Mouse (Mus musculus) hindbrain, embryonic 16.5 days (tissue): ENCODE measurements at regions not wholly inside any gene's neighbourhood (a gene's known extent, or its start where the extent isn't known, plus 50 kb on each side); places are given as distances from the start of the nearest gene placed in this dataset.
A peak's percentile ranks its signal among the peaks of the same experiment; 100 is the strongest.

ENCODE experiments used
- ATAC-seq: fragments of 200-750 bp; cut with Nextera tagmentation; 2 replicates; pipeline ENCODE4 v1.8.0; 2017; ENCODE audit warnings: moderate TSS enrichment, moderate library complexity
- H3K27ac ChIP-seq: fragments of 300-500 bp; sonication (generic); 2 replicates; pipeline ENCODE4 v1.5.1; 2014; ENCODE audit warnings: low read depth, mild to moderate bottlenecking, control low read depth, low read length, moderate library complexity
- H3K27me3 ChIP-seq: fragments of 300-500 bp; sonication (generic); replicated peaks from 2 replicates; pipeline ENCODE4 v1.6.1; 2014; ENCODE audit warnings: low read length; ENCODE audit not compliant: control insufficient read depth, insufficient read depth
- H3K36me3 ChIP-seq: fragments of 300-500 bp; sonication (generic); 2 replicates; pipeline ENCODE4 v1.6.1; 2014; ENCODE audit warnings: mild to moderate bottlenecking, low read length, moderate library complexity, mixed read lengths; ENCODE audit not compliant: control insufficient read depth, insufficient read depth
- H3K4me1 ChIP-seq: fragments of 300-500 bp; sonication (generic); 2 replicates; pipeline ENCODE4 v1.6.1; 2014; ENCODE audit warnings: low read depth, low read length; ENCODE audit not compliant: control insufficient read depth, insufficient read depth
- H3K4me2 ChIP-seq: fragments of 300-500 bp; sonication (generic); 2 replicates; pipeline ENCODE4 v1.6.1; 2014; ENCODE audit warnings: mild to moderate bottlenecking, low read length, control low read depth, moderate library complexity
- H3K4me3 ChIP-seq: fragments of 300-500 bp; sonication (generic); 2 replicates; pipeline ENCODE4 v1.5.1; 2014; ENCODE audit warnings: mild to moderate bottlenecking, low read length, control low read depth, moderate library complexity
- H3K9ac ChIP-seq: fragments of 300-500 bp; sonication (generic); 2 replicates; pipeline ENCODE4 v1.6.1; 2014; ENCODE audit warnings: low read depth, mild to moderate bottlenecking, control low read depth, low read length, moderate library complexity
- H3K9me3 ChIP-seq: fragments of 300-500 bp; sonication (generic); 2 replicates; pipeline ENCODE4 v1.6.1; 2014; ENCODE audit warnings: mild to moderate bottlenecking, low read length, moderate library complexity; ENCODE audit not compliant: control insufficient read depth
- WGBS: fragments of 180-500 bp; shearing (Covaris S2); extraction: QIAGEN DNeasy Blood & Tissue Kit; methylation state at CpG from one replicate; pipeline ENCODE4 v1.1.7; 2014; 5-methylcytosine and 5-hydroxymethylcytosine counted together

- WGBS: 84% methylated on average over 3 of the region's 3 CpGs
- H3K4me2 ChIP-seq: no peak overlapping the region
- H3K27ac ChIP-seq: no peak overlapping the region
- H3K9ac ChIP-seq: no peak overlapping the region
- no peaks in the 10 kb centered on the region for H3K27me3 ChIP-seq
- H3K4me3 ChIP-seq: no peak overlapping the region
- no peaks in the 10 kb centered on the region for H3K4me1 ChIP-seq
- H3K9me3 ChIP-seq: no peaks in the 10 kb centered on the region
- H3K36me3 ChIP-seq: no peaks in the 10 kb centered on the region
- no peak for ATAC-seq
These were observed 132.3 kb upstream of the Foxq1 start for GRCm38 (mm10) chr13:31423599-31423998.

DNA sequence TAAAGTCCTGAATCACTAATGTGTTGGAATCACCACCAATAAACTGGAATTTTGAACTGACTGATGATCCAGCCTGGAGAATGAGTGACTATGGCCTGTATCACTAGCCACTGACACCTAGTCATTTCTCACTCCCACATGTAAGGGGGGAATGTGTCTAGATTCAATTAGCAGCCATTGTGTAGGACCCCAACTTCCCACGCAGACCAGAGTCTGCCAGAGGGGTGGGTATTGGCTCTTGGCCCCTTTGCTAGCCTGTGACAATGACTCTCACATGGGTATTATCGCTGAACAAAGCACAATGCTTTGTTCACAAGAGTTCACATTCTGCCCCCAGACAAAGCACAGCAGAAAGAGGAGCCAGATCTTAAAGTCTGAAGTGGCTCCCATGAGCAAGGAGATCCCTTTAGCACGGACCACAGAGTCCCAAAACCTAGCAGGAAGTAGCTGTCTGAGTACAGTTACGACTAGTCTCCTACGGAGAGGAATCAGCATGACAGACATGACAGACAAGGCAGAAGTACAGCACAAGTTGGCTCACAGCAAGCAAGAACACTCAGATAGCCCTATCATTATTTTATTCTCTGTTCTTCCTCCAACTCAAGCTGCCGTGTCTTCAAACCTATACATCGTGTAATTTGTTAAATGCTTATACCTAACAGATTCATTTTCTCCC, 130.0 kb upstream of the Foxq1 start:
- no peaks in the 10 kb centered on the region for H3K36me3 ChIP-seq
- ATAC-seq: no peak

GRCm38 (mm10) chr13:31436434-31436833, 119.5 kb upstream of the Foxq1 start:
- no peaks in the 10 kb centered on the region for H3K4me1 ChIP-seq

More for the DNA sequence above, 130.0 kb upstream of the Foxq1 start:
- no peaks in the 10 kb centered on the region for H3K27me3 ChIP-seq
- H3K9me3 ChIP-seq: no peaks in the 10 kb centered on the region
- no peak overlapping the region for H3K9ac ChIP-seq
- H3K27ac ChIP-seq: no peak overlapping the region
- no peak overlapping the region for H3K4me3 ChIP-seq
- H3K4me2 ChIP-seq: no peak overlapping the region
- 39% methylated on average over 7 of the region's 7 CpGs for WGBS
- H3K4me1 ChIP-seq: no peaks in the 10 kb centered on the region

GRCm38 (mm10) chr13:31439761-31440627, 115.9 kb upstream of the Foxq1 start:
- H3K9me3 ChIP-seq: no peaks in the 10 kb centered on the region
- no peak overlapping the region for H3K4me3 ChIP-seq
- no peaks in the 10 kb centered on the region for H3K4me1 ChIP-seq
- peak; percentile 81 for ATAC-seq
- no peaks in the 10 kb centered on the region for H3K27me3 ChIP-seq
- no peak overlapping the region for H3K4me2 ChIP-seq
- H3K27ac ChIP-seq: no peak overlapping the region
- H3K36me3 ChIP-seq: no peaks in the 10 kb centered on the region
- WGBS: 57% methylated on average over 9 of the region's 9 CpGs
- H3K9ac ChIP-seq: no peak overlapping the region

More at GRCm38 (mm10) chr13:31436434-31436833, 119.5 kb upstream of the Foxq1 start:
- H3K4me2 ChIP-seq: no peak overlapping the region
- no peaks in the 10 kb centered on the region for H3K9me3 ChIP-seq
- ATAC-seq: no peak
- H3K36me3 ChIP-seq: no peaks in the 10 kb centered on the region
- H3K27ac ChIP-seq: no peak overlapping the region
- WGBS: 90% methylated on average over 7 of the region's 7 CpGs
- H3K27me3 ChIP-seq: no peaks in the 10 kb centered on the region
- no peak overlapping the region for H3K4me3 ChIP-seq
- no peak overlapping the region for H3K9ac ChIP-seq

GRCm38 (mm10) chr13:31458883-31459282, 97.1 kb upstream of the Foxq1 start:
- no peak overlapping the region for H3K9ac ChIP-seq

GRCm38 (mm10) chr13:31465141-31465540, 90.8 kb upstream of the Foxq1 start:
- ATAC-seq: no peak
- Histone ChIP-seq H3K4me3 (no peak overlapping the region), H3K9me3 (no peaks in the 10 kb centered on the region), H3K36me3 (no peaks in the 10 kb centered on the region), H3K4me1 (no peaks in the 10 kb centered on the region), H3K4me2 (no peak overlapping the region), H3K27me3 (no peaks in the 10 kb centered on the region), H3K9ac (no peak overlapping the region), H3K27ac (no peak overlapping the region)
- WGBS: 86% methylated on average over 8 of the region's 8 CpGs

More at GRCm38 (mm10) chr13:31458883-31459282, 97.1 kb upstream of the Foxq1 start:
- H3K36me3 ChIP-seq: no peaks in the 10 kb centered on the region
- no peaks in the 10 kb centered on the region for H3K9me3 ChIP-seq
- no peak overlapping the region for H3K27ac ChIP-seq
- H3K4me2 ChIP-seq: no peak overlapping the region
- no peaks in the 10 kb centered on the region for H3K27me3 ChIP-seq
- 0 out of 2 replicates have a peak, but pooled peaks have one; percentile 37 for ATAC-seq
- WGBS: 47% methylated on average over 2 of the region's 2 CpGs
- H3K4me1 ChIP-seq: no peaks in the 10 kb centered on the region
- no peak overlapping the region for H3K4me3 ChIP-seq

DNA sequence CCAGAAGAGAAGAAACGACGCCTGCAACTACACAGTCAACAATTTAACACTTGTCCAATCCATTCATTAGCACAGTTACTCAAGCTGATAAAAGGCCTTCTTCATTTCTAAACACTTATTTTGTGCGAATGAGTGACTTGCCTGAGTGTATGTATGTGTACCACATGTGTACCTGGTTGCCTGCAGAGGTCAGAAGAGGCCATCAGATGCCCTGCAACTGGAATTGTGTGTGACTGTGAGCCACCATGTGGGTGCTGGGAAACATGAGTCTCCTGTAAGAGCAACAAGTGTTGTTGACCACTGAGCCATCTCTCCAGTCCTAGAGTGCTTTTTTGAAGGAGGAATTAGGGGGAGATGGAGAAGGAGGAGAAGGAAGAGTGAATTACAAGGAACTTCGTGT, 90.2 kb upstream of the Foxq1 start:
- WGBS: 80% methylated on average over 4 of the region's 4 CpGs
- no peaks in the 10 kb centered on the region for H3K36me3 ChIP-seq
- no peaks in the 10 kb centered on the region for H3K4me1 ChIP-seq
- H3K27me3 ChIP-seq: no peaks in the 10 kb centered on the region
- H3K27ac ChIP-seq: no peak overlapping the region
- no peak overlapping the region for H3K4me3 ChIP-seq
- no peak overlapping the region for H3K9ac ChIP-seq
- no peak for ATAC-seq
- no peaks in the 10 kb centered on the region for H3K9me3 ChIP-seq
- H3K4me2 ChIP-seq: no peak overlapping the region

DNA sequence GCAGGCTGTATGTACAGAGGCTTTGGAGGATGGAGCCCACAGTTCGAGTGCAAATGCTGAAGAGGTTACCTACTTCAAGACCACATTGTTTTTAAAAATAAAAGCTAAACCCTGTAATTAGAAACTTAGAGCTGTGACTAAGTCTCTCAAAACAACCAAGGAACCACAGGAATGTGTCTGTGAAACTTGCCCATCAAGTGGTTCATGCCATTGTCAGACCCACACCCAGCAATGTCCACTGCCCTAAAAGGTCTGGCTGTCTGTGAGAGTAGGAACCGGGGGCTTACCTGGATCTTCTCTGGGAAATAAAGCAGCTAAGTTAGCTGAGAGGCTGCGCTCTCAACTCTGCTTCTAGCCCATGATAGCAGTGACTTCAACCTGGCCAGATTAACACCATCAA, 87.8 kb upstream of the Foxq1 start:
- no peak overlapping the region for H3K4me2 ChIP-seq
- no peak overlapping the region for H3K27ac ChIP-seq
- no peaks in the 10 kb centered on the region; the same call in 1 of the 2 replicates for H3K4me1 ChIP-seq
- H3K4me3 ChIP-seq: no peak overlapping the region
- H3K9me3 ChIP-seq: no peaks in the 10 kb centered on the region
- H3K9ac ChIP-seq: no peak overlapping the region
- H3K27me3 ChIP-seq: no peaks in the 10 kb centered on the region
- ATAC-seq: no peak
- WGBS: 96% methylated on average over 3 of the region's 3 CpGs
- H3K36me3 ChIP-seq: no peaks in the 10 kb centered on the region

- Histone ChIP-seq H3K9me3 (no peaks in the 10 kb centered on the region), H3K27ac (no peak overlapping the region), H3K4me2 (no peak overlapping the region), H3K27me3 (no peaks in the 10 kb centered on the region), H3K9ac (no peak overlapping the region), H3K4me3 (no peak overlapping the region), H3K4me1 (no peaks in the 10 kb centered on the region; the same call in 1 of the 2 replicates), H3K36me3 (no peaks in the 10 kb centered on the region)
- WGBS: 80% methylated on average over 3 of the region's 3 CpGs
- no peak for ATAC-seq
These were observed 87.0 kb upstream of the Foxq1 start for GRCm38 (mm10) chr13:31468983-31469382.
